Mouse (Mus musculus): Measurements from ENCODE around the gene Snd1.

- TF ChIP-seq CTCF (IDR thresholded peaks at IDR 0.05; ENCODE audit: low read depth, low read length) (no peak), POLR2A (IDR thresholded peaks at IDR 0.05; ENCODE audit: borderline replicate concordance, low read depth, low read length) (no peak)
Observed at GRCm38 (mm10) chr6:28974498-28974897, 499.6 kb downstream of the Snd1 start.
